Mouse (Mus musculus): ENCODE results near the gene Gm4787.
"Not testable (repeated sequence)": the region's sequence is repeated elsewhere in the genome, so short reads cannot be mapped to it uniquely, and the experiment has no call there.

Gm4787 gene

DNA sequence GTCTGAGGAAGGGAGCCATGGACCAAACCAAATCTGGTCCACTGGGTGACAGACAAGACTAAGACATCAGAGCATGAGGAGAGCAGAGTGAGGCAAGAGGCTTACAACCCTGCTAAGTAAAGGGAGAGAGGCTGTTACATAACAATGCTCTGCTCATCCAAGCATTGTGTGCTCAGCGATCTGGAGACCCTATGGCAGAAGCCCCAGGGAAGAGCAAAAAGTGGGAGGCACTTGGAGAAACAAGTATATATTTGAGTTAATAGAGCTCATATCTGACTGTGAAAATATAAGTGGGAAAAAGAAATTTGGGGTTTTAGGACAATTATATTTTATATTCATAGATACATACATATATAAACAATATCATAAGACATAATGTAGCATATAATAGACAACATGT, at the start of gene Gm4787:
TSS of gene Gm4787 (minus strand) at position 101 of the 400 bp plus-strand sequence.
- not testable (repeated sequence) for DNase-seq

- no peak for DNase-seq
Observed at GRCm38 (mm10) chr12:81421846-81422245, 42.6 kb upstream of the Gm4787 start, which contains the start of gene Adam4. TSS of gene Adam4 (minus strand) at chr12:81421946.

DNA sequence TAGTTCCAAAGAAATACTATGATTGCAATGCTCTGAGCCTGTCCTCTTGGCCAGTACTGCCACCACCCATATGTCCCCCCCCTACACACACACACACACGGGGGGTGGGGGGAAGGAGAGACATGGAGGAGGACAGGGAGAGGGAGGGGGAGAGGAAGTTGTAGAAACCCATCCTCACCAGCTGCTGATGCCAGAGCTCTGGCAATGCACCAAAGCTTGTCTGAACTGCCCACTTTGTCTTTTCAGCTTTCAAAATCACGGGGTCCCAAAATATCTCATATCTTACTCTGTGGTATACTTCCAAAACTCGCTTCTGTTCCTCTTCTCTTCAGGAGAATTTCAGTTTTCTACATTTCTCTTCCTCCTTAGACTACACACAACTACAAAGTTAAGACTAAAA, 33.9 kb upstream of the Gm4787 start:
- no peak for DNase-seq

- no peak for DNase-seq
Observed at GRCm38 (mm10) chr12:81408966-81409365, 29.7 kb upstream of the Gm4787 start.

DNA sequence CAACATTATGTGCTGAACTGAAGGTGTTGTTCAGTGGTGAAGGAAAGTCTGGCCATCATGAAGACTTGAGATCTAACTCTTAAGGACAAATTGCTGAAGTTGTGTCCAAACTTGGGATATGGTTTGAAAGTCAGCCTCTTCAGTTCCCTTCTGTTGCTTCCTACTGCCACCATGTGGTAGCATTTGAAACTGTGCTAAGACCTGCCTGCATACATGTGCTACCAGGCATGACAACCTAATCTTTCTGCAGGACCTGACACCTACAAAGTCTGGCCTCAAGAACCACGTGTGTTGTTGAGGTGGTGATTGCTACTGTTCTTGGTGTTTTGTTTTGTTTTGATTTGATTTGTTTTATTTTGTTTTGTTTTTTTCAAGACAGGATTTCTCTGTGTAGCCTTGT, 22.9 kb upstream of the Gm4787 start:
- peak; percentile 43 for DNase-seq

DNA sequence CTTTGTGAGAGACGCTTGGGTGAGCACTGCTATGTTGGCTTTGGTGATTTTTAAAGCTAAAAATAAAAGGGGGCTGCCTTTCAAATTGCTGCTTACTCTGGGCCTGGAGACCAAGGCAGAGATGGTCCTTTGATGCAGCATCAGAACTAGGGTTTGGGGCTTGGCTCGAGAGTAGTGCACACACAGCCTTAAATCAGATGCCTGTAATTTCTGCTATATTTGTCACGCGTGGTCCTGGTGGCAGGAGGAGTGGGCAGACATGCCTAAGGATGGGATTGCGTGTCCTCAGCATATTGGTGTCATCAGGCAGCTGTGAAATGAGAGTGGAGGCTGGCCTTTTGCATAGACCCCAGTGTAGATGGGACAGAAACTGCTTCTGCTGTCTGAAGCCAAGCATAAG, 45.4 kb downstream of the Gm4787 start:
- DNase-seq = no peak

- DNase-seq = no peak
Observed at GRCm38 (mm10) chr12:81332875-81333421, 46.3 kb downstream of the Gm4787 start, which contains the start of gene Slc8a3. TSS of gene Slc8a3 (minus strand) at chr12:81333180.

GRCm38 (mm10) chr12:81331937-81332874, 47.1 kb downstream of the Gm4787 start:
- no peak for DNase-seq

GRCm38 (mm10) chr12:81331046-81331638, 48.1 kb downstream of the Gm4787 start:
- DNase-seq = no peak
